Mouse (Mus musculus) limb, embryonic 11.5 days (tissue): ENCODE measurements around the gene Allc. TPM values are rescaled to one million over a fixed set of nuclear protein-coding genes. Genes with fewer than 3 reads are reported as not detected.

Source experiments
- ATAC-seq: fragments of 200-750 bp; cut with Nextera tagmentation; 2 replicates; pipeline ENCODE4 v1.8.0; 2017; ENCODE audit warnings: low read depth; ENCODE audit not compliant: insufficient number of reproducible peaks, low FRiP score, low TSS enrichment
- DNase-seq: peaks from one replicate; pipeline ENCODE4 v3.0.0-alpha.2; 2015; ENCODE audit warnings: low spot score
- H3K27ac ChIP-seq: fragments of 300-500 bp; sonication (generic); replicated peaks from 2 replicates; pipeline ENCODE4 v1.5.1; 2014; ENCODE audit warnings: low read depth, mild to moderate bottlenecking, low read length
- H3K27me3 ChIP-seq: fragments of 300-500 bp; sonication (generic); 2 replicates; pipeline ENCODE4 v1.6.1; 2014; ENCODE audit warnings: mild to moderate bottlenecking, low read length, mixed read lengths; ENCODE audit not compliant: control insufficient read depth, insufficient read depth
- H3K36me3 ChIP-seq: fragments of 300-500 bp; sonication (generic); 2 replicates; pipeline ENCODE4 v1.6.1; 2014; ENCODE audit warnings: mild to moderate bottlenecking, low read length, moderate library complexity, mixed read lengths; ENCODE audit not compliant: control insufficient read depth, insufficient read depth
- H3K4me1 ChIP-seq: fragments of 300-500 bp; sonication (generic); 2 replicates; pipeline ENCODE4 v1.6.1; 2014; ENCODE audit warnings: low read length, mixed read lengths; ENCODE audit not compliant: control insufficient read depth, insufficient read depth
- H3K4me2 ChIP-seq: fragments of 300-500 bp; sonication (generic); 2 replicates; pipeline ENCODE4 v1.6.1; 2014; ENCODE audit warnings: low read depth, mild to moderate bottlenecking, moderate library complexity; ENCODE audit not compliant: severe bottlenecking
- H3K4me3 ChIP-seq: fragments of 300-500 bp; sonication (generic); 2 replicates; pipeline ENCODE4 v1.5.1; 2014; ENCODE audit warnings: low read depth, low read length
- H3K9ac ChIP-seq: fragments of 300-500 bp; sonication (generic); 2 replicates; pipeline ENCODE4 v1.6.1; 2014; ENCODE audit warnings: mild to moderate bottlenecking, low read length
- H3K9me3 ChIP-seq: fragments of 300-500 bp; sonication (generic); 2 replicates; pipeline ENCODE4 v1.6.1; 2016; ENCODE audit warnings: low read length; ENCODE audit not compliant: control insufficient read depth
- WGBS: fragments of 180-500 bp; shearing (Covaris S2); extraction: QIAGEN DNeasy Blood & Tissue Kit; methylation state at CpG from one replicate; pipeline ENCODE4 v1.1.7; 2014; 5-methylcytosine and 5-hydroxymethylcytosine counted together
- polyA plus RNA-seq: library from polyadenylated mRNA; unstranded; fragments of >200 nt; fragmentation: Nextera tagmentation; extraction: Ambion mirVana; gene quantifications from 2 replicates; pipeline ENCODE4 v1.2.1, GENCODE M21; 2014

Allc gene
- polyA plus RNA-seq, result not detected in 2 replicates

- Histone ChIP-seq H3K4me1 (no peaks in the 10 kb centered on the region), H3K27ac (no peak within 1 kb of the TSS), H3K9ac (no peak within 1 kb of the TSS), H3K4me3 (no peak within 1 kb of the TSS), H3K36me3 (no peaks in the 10 kb centered on the region), H3K9me3 (no peaks in the 10 kb centered on the region), H3K4me2 (no peak within 1 kb of the TSS), H3K27me3 (no peaks in the 10 kb centered on the region)
- 88% methylated on average over 8 of the region's 8 CpGs for WGBS
- DNase-seq (no peak), ATAC-seq (no peak)
Measured at GRCm38 (mm10) chr12:28582423-28582822, at the start of gene Allc. Gene Allc (minus strand): TSS chr12:28582523.

DNA sequence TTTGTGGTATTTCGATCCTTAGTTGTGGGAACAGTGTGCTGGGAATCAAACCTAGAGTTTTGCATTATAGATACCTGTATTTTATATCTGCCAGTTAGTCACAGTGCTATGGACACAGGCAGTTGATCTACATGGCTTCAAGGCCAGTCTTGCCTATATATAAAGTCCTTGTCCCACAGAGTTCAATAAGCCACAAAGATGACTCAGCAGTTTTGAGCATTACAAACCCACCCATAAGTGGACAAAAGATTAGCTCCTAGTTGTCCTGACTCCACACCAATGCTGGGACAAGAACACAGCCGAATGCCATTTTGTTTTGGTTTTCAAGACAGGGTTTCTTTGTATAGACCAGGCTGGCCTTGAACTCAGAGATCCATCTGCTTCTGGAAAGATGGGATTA, 46.1 kb upstream of the Allc start:
- H3K9me3 ChIP-seq, result no peaks in the 10 kb centered on the region
- WGBS, result 92% methylated on average over 2 of the region's 2 CpGs
- peaks cover 35% of the 10 kb centered on the region for H3K36me3 ChIP-seq
- no peaks in the 10 kb centered on the region for H3K27me3 ChIP-seq
- DNase-seq (no peak), ATAC-seq (no peak)
- H3K4me1 ChIP-seq, result no peaks in the 10 kb centered on the region
- H3K27ac ChIP-seq, result no peak overlapping the region
- H3K4me3 ChIP-seq, result no peak overlapping the region
- H3K9ac ChIP-seq, result no peak overlapping the region
- no peak overlapping the region for H3K4me2 ChIP-seq

DNA sequence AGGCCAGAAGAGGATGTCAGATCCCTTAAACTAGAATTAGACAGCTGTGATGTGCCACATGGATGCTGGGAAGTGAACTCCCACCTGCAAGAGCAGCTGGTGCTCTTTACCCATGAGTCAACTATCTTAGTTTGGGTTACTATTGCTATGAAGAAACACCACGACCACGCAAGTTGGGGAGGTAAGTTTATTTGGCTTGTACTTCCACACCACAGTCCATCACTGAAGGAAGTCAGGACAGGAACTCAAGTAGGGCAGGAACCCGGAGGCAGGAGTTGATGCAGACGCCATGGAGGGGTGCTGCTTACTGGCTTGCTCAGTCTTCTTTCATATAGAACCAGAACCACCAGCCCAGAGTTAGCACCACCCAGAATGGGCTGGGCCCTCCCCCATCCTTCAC, 44.8 kb upstream of the Allc start:
- Histone ChIP-seq H3K4me3 (no peak overlapping the region), H3K36me3 (peaks cover 24% of the 10 kb centered on the region), H3K4me1 (no peaks in the 10 kb centered on the region), H3K4me2 (no peak overlapping the region), H3K27ac (no peak overlapping the region), H3K9me3 (no peaks in the 10 kb centered on the region), H3K27me3 (no peaks in the 10 kb centered on the region), H3K9ac (no peak overlapping the region)
- no peak for ATAC-seq
- no peak for DNase-seq
- WGBS, result 76% methylated on average over 4 of the region's 4 CpGs

GRCm38 (mm10) chr12:28625407-28625806, 43.1 kb upstream of the Allc start:
- H3K4me2 ChIP-seq, result no peak overlapping the region
- no peak overlapping the region for H3K9ac ChIP-seq
- ATAC-seq (no peak), DNase-seq (no peak)
- no peaks in the 10 kb centered on the region for H3K9me3 ChIP-seq
- H3K27me3 ChIP-seq, result no peaks in the 10 kb centered on the region
- no peaks in the 10 kb centered on the region for H3K4me1 ChIP-seq
- 88% methylated on average over 7 of the region's 7 CpGs for WGBS
- peaks cover 14% of the 10 kb centered on the region for H3K36me3 ChIP-seq
- no peak overlapping the region for H3K4me3 ChIP-seq
- no peak overlapping the region for H3K27ac ChIP-seq

DNA sequence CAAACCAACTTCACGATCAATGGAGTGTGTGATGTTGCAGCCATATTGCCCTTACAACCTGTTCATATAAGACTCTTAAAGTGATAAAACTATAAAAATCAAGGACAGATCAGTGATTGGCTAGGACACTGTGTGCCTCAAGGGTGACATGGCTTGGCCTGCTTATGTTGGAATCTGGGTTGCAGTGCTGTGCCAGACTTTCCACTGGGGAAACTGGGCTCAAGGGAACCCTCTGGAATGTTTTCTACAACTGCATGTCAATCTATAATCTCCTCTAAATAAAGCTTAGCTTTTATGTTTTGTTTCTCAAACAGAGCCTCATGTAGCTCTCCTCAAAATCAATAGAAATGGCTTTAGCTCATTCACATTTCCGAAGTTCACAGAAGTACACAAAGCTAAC, 41.9 kb upstream of the Allc start:
- Histone ChIP-seq H3K9ac (no peak overlapping the region), H3K27ac (no peak overlapping the region), H3K4me2 (no peak overlapping the region), H3K9me3 (no peaks in the 10 kb centered on the region), H3K4me3 (no peak overlapping the region), H3K4me1 (no peaks in the 10 kb centered on the region), H3K36me3 (peaks cover 2% of the 10 kb centered on the region; the same call in 1 of the 2 replicates), H3K27me3 (no peaks in the 10 kb centered on the region)
- 93% methylated on average over 2 of the region's 2 CpGs for WGBS
- DNase-seq, result no peak
- ATAC-seq, result no peak

DNA sequence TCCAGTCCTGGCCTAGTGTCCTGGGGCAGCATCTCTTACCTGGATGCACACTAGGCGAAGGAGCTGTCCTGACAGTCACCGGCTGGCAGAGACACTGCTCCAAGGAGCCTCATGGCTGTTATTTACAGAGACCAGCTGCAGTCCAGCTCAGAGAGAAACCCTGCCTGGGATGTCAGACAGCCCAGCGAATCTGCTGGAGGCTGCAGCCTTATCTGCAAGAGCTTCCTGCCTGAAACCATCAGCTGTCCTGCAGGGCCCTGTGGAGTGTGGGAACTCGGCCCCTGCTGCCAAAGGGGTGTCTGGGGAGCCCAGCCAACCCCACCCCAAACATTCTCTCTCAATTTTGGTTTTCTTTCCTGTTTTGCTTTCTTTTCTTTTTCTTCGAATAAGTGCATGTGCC, 40.9 kb upstream of the Allc start, which contains the start of gene Colec11:
Gene Colec11 (minus strand): TSS at position 183 of the 400 bp plus-strand sequence.
- WGBS, result 50% methylated on average over 5 of the region's 5 CpGs
- Histone ChIP-seq H3K4me3 (no peak within 1 kb of the TSS), H3K4me1 (no peaks in the 10 kb centered on the region), H3K9ac (no peak within 1 kb of the TSS), H3K27ac (no peak within 1 kb of the TSS), H3K9me3 (no peaks in the 10 kb centered on the region), H3K27me3 (no peaks in the 10 kb centered on the region), H3K36me3 (no peaks in the 10 kb centered on the region), H3K4me2 (no peak within 1 kb of the TSS)
- no peak for DNase-seq
- ATAC-seq, result no peak

DNA sequence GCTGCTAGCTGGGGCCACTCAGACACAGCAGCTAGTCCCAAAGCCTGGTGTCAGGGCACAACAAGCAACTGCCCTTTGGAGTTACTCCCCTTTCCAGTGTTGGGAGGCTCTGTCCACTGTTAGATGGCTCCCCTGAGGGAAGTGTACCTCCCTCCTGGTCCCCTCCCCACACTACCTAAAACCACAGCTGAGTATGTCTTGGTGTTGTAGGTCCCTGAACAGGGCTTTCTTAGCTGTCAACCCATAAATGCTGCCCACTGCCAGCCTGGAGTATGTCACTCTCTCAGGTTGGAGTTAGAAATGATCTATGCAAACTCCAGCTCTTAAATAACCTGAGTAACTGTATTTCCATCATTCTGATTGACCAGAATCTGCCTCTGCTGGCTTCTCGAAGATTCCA, 40.3 kb upstream of the Allc start:
- Histone ChIP-seq H3K4me2 (no peak overlapping the region), H3K4me1 (no peaks in the 10 kb centered on the region), H3K27me3 (no peaks in the 10 kb centered on the region), H3K4me3 (no peak overlapping the region), H3K9me3 (no peaks in the 10 kb centered on the region), H3K27ac (no peak overlapping the region), H3K36me3 (no peaks in the 10 kb centered on the region), H3K9ac (no peak overlapping the region)
- 88% methylated on average over 1 of the region's 1 CpGs for whole genome bisulfite sequencing
- no peak for ATAC-seq
- no peak for DNase-seq

DNA sequence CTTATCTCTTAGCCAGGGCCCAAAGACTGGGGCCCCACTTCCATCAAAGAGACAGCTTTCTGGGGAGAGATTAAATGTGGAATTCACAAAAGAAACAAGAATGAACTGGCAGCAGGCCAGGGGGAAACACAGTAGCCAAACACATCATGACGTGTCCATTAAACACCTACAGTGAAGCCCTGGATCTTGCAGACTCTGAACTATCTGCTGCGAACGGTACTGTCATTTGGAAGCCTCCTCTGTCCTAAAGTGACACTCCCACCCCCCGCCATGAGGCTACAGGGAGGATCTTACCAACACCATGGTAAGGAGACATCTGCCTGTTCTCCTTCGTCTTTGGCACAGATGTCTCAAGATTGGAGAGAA, 39.8 kb upstream of the Allc start:
- WGBS, result 47% methylated on average over 5 of the region's 5 CpGs
- Histone ChIP-seq H3K9ac (no peak overlapping the region), H3K27ac (no peak overlapping the region), H3K4me2 (no peak overlapping the region), H3K4me3 (no peak overlapping the region), H3K4me1 (no peaks in the 10 kb centered on the region), H3K36me3 (no peaks in the 10 kb centered on the region), H3K27me3 (no peaks in the 10 kb centered on the region), H3K9me3 (no peaks in the 10 kb centered on the region)
- no peak for ATAC-seq
- no peak for DNase-seq

GRCm38 (mm10) chr12:28621451-28622166, 39.3 kb upstream of the Allc start:
- DNase-seq (no peak), ATAC-seq (no peak)
- Histone ChIP-seq H3K4me2 (no peak overlapping the region), H3K4me1 (no peaks in the 10 kb centered on the region), H3K36me3 (no peaks in the 10 kb centered on the region), H3K9ac (no peak overlapping the region), H3K9me3 (no peaks in the 10 kb centered on the region), H3K4me3 (no peak overlapping the region), H3K27ac (no peak overlapping the region), H3K27me3 (no peaks in the 10 kb centered on the region)
- WGBS, result 37% methylated on average over 7 of the region's 7 CpGs
